Mouse (Mus musculus) CD4-positive, CD25-positive, alpha-beta regulatory T cell, adult 2 months (primary cell): ENCODE data around the gene Ttc3.

Source experiments
- DNase-seq: peaks from one replicate; pipeline ENCODE4 v3.0.0-alpha.2; 2012; ENCODE audit warnings: low read depth, low spot score

Gene Ttc3

DNA sequence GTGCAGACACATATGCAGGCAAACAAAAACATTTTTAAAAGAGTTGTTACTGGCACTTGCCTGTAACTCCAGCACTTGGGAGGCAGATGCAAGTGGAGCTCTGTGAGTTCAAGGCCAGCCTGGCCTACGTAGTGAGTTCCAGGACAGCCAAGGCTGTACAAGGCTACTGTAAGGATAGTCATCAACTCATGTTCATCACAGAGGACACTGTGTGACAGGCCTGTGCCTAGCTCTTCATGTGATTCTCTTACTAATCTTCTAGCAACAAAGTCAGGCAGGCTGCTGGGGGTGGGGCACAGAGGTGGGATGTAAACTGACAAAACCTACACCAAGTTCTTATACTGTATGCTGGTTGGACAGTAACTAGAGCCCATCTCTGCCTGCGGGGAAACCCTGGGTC is 136.7 kb downstream of the Ttc3 start:
- DNase-seq = no peak

DNA sequence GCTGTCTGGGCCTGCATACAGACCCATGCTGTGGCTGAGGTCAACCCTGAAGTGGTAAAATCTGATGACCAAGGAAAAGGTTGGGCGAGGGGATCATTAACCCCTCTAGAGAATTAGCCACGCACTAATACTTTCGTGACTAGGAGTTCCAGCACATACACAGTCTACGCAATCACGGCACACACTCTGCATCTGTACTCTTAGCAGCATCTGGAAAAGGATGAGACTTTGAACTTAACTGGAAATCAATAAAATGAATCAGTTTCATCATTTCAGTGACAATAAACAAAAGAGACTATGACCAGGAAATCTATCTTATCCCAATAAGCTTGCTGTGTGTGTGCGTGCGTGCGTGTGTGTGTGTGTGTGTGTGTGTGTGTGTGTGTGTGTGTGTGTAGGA is 138.4 kb downstream of the Ttc3 start:
- DNase-seq = no peak

GRCm38 (mm10) chr16:94509983-94510382 is 139.6 kb downstream of the Ttc3 start:
- no peak for DNase-seq

DNA sequence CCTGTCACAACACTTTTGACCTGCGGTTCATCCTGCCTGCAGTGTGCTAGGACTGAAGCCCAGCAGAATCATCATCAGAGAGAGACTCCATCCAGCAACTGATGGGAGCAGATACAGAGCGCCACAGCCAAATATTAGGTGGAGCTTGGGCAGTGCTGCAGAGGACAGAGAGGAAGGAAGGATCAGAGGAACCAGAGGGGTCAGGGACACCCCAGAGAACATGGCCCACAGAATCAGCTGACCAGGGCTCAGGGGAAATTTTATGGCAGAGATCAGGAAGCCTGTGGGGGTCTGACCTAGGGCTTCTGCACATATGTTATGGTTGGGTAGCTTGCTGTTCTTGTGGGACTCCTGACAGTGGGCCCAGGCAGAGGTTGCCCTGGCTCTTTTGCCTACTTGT is 147.2 kb downstream of the Ttc3 start:
- DNase-seq = no peak
